Mouse (Mus musculus): ENCODE measurements around the gene Msh5.

GRCm38 (mm10) chr17:35061299-35061698, 14.8 kb upstream of the Msh5 start:
- TF ChIP-seq CTCF (IDR thresholded peaks at IDR 0.05; ENCODE audit: extremely low read depth, insufficient read length, insufficient replicate concordance, low read depth, low read length) (no peak), POLR2A (IDR thresholded peaks at IDR 0.05; ENCODE audit: low read depth, low read length) (no peak)
